Mouse (Mus musculus) spleen, adult 2 months (tissue): ENCODE data around the gene Cxadr.

Experiments
- CTCF ChIP-seq: fragments of 200-500 bp; IDR thresholded peaks from 2 replicates; pipeline ENCODE4 v1.5.1; 2011; ENCODE audit warnings: mild to moderate bottlenecking, inconsistent platforms; ENCODE audit not compliant: insufficient read depth, insufficient read length, insufficient replicate concordance; ENCODE audit errors: extremely low read depth
- POLR2A ChIP-seq: fragments of 200-500 bp; IDR thresholded peaks from 2 replicates; pipeline ENCODE4 v1.6.1; 2011; ENCODE audit warnings: low read depth, low read length, inconsistent platforms

DNA sequence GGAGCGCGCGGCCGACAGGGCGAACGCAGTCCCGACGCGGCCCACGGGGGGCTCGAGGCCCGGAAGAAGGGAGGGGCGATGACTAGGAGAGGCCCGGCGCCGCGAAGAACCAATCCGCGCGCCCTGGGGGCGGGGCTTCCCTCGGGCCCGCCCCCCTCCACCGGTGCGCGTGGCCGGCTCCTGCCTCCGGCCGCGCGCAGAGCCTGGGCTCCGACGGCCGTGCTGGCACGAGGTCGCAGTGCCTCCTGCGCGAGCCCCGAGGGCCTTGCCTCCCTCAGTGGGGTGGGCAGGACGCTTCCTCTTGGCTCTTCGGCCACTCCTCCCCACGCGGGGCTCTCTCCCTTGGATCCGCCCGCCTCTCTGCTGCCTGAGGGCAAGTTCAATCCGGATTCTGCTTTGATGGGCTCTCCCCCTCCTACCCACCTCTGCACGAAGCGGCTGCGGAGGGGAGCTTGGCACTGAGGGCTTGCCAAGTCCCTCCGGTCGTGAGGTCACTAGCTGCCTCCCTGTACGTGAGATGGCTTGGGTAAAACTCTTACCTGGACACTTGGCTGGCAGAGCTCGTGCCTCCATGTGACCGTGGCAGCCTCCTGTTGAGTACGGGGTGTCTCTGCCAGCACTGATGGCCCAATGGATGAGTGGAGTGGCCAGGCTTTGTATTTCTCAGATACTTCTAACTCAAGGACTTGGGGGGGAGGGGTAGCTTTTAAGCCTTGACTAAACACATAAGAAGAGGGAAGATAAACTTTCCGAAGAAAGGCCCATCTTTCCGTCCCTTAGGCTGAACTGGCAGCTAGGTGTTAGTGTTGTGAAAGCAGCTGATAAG is 75.7 kb downstream of the Cxadr start, which contains the start of gene Btg3:
- TF ChIP-seq POLR2A (0 out of 2 replicates have a peak, but pooled peaks have one; percentile 1), CTCF (no peak)
